Mouse (Mus musculus): Measurements from ENCODE around the gene Espn.

- TF ChIP-seq CTCF (IDR thresholded peaks at IDR 0.05; ENCODE audit: low read depth) (no peak), EP300 (optimal IDR thresholded peaks at IDR 0.05) (no peak)
Measured at GRCm38 (mm10) chr4:152087211-152088081, 64.7 kb downstream of the Espn start.

Data from stomach, postnatal 0 days (tissue).